Mouse (Mus musculus) thymus, postnatal 36 days (tissue): Measurements from ENCODE around the gene Trim28.

Experiments
- DNase-seq, 2 experiments: peaks; one replicate each; pipeline ENCODE4 v3.0.0; 2022; ENCODE audit warnings: mixed read lengths in 2 of 2

Trim28 gene

DNA sequence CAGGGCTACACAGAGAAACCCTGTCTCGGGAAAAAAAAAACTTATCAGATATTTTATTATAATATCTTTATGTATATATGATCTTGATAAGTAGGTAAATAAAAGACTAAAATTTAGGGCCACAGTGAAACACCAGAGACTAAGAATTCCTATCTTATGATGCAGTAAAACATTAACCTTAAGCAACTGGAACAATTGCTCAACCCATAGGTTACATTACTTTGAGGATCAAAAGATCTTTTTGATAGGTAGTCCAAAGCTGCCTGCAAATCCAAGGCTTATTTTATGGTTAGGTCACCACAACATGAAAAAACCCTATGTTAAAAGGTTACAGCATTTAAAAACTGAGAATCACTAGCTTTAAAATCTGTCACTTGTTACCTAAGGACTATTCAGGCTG lies 2.7 kb downstream of the Trim28 start:
- no peak for DNase-seq

DNA sequence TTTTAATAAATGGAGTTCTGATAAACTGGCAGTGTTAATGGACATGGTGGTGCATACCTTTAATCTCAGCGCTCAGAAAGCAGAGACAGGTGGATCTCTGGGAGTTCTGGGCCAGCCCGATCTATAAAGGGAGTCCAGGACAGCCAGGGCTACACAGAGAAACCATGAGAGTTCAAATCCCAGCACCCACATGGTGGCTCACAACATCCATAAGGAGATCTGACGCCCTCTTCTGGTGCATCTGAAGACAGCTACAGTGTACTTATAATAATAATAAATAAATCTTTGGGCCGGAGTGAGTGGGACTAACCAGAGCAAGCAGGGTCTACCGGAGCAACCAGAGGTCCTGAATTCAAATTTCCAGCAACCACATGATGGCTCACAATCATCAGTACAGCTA lies 4.5 kb downstream of the Trim28 start:
- DNase-seq: no peak

DNA sequence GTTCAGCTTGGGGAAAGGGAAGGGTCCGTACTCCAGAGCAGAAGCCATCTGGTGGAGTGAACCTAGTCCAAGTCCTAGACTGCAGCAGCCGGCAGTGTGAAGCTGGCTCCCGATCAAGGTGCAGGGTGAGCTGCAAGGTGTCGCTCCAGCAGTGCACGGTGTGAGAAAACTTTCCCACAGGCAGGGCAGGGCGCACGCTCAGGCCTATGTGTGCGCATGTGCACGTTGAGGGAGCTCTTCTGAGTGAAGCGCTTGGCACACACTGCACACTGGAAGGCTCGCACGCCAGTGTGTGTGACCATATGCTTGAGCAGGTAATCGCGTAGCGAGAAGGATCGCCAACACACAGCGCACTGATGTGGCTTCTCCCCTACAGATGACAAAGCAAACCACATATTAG lies 7.1 kb downstream of the Trim28 start:
- no peak for DNase-seq

DNA sequence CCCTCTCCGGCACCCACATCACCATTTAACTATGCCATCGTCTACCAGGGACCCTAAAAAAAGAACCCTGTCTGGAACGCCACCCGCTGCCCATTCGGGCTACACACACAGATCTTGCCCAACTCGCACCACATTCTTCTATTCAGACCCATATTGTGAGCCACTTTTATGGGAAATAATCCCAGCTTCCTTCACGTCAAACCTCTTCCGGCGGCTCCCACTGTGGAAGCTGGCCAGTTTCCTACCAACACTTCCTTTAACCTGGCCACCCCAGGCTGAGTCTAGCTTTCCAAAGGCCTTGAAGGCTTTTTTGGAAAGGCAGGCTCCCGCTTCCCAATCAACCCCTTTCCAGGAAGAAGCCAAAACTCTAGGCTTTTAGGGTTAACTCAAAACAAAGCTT lies 7.6 kb downstream of the Trim28 start:
- no peak for DNase-seq

DNA sequence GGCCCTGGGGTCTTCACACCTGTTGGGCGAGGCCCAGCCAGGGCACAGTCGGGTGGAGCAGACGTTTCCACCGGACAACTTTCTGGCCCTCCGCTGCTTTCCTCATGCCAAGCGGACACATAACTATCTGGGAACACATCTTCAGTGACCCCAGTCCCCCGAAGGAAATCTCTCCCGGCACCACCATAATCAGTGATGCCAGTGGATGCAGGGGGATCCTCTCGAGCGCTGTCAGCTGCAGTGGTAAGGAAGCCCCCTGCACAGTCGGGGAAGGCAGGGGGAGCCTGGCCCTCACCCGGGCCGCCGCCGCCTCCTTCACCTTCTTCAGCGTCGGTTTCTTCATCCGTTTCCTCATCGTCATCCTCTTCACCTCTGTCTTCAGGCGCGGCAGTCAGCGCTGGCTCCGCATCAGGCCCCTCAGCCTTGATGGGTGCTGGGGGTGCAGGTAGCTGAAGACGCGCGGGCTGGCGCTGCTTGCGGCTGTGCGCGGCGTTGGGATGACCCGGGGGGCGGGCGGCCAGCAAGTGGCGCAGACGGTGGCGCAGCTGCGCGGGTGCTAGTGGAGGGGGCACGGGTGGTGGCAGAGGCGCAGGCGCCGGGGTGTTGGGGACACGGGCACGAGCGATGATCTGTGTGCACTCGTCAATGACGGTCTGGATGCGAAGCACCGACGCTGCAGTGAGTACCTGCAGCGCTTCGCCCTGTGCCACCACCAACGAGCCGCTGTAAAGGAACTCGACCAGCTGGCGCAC lies 8.6 kb downstream of the Trim28 start:
- peak in 1 of 2 experiments; percentile 24 for DNase-seq

DNA sequence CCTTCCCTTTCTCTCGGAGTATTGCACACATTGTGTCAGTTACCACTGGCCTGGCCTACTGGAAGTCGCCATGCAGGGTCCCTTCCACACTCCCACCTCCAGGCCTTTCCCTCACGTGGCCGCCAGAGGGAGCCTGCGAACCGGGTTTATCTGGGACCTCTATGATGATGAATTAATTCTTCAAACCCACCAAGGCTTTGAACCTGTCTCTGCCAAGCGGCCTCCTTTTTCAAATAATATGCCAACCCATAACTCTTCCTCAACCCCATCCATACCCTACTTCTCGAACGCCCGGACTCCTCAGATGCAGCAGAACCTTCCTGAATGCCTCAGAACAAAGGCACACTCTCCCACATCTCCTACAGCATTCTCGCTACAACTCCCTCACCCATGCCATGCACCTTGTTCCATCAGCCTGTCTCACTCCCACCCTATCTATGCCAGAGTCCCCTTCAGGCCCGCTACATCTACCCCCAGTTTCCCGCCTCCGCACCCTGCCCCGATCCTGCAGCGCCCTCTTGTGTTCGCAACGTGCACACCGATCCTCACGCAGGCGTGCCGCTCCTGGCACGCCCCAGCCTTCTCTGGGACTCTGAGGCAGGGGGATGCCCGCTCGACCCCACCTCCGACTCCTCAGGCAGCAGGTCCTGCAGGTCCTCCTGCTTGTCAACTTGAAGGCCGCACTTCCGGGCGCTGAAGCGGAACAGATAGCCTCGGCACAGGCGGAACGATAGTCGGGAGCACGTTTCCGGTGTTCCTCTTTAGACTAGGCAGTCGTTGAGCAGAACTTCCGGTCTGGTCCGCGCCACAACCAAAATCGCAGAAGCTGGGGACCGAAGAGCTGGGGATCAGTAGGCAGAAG lies 10.5 kb downstream of the Trim28 start:
- peak; percentile 91 for DNase-seq

DNA sequence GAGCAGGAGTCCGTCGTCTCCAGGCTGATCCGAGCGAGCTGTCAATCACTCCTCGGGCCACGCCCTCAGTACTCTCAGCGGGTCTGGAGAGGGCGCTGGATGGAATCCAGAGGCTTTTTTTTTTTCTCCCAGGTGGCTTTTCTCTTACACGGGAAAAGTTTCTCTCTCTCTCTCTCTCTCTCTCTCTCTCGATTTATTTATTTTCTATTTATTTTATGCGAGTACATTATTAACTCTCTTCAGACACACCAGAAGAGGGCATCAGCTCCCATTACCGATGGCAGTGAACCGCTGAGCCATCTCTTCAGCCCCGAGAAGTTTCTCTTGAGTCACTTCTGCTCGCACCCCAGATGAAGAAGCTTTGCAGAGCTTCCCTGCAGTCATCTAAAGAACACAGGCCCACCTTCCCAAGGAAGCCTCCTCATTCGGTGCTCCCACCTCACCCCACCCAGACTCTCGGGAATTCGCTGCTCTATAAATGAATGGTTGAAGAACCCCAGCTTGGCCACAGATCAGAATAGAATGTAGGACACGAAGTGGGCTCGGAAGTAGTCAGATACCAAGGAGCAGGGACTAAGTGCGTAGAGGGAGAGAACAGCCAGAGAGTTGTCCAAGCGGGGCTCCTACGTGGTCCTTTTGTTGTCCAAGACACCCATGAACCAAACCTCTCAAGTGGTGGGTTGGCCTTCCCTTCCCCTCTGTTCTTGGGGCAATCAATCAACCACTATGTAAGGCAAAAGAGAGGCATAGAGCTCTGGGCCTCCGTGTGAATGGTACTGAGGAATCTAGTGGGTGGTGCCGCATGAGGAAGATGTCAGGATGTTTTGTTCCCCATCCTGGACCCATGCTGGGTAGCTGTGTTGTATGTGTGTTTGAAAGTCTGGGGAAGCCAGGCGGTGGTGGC lies 11.3 kb downstream of the Trim28 start, which contains the start of gene Zbtb45:
Gene Zbtb45, minus strand, starts transcription at position 30 of the 904 bp plus-strand sequence.
- DNase-seq: no peak

DNA sequence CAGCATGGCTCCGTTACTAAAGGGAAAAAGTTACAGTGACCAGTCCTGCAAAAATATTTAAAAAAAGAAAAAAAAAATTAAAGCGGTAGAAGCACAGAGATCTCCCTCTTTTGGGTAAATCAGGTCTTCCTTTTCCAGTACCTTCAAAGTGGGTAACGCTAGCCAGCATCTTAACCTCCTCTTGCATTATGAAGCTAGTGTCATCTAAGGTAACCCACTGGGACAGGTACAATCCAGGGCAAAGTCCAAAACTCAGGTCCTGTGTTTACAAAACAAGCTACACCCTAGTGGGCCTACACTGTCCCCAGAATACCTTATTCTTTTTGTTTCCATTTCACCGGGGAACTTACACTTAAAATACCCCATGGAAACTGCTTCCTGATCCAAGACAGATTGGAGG lies 14.8 kb downstream of the Trim28 start:
- DNase-seq: no peak

DNA sequence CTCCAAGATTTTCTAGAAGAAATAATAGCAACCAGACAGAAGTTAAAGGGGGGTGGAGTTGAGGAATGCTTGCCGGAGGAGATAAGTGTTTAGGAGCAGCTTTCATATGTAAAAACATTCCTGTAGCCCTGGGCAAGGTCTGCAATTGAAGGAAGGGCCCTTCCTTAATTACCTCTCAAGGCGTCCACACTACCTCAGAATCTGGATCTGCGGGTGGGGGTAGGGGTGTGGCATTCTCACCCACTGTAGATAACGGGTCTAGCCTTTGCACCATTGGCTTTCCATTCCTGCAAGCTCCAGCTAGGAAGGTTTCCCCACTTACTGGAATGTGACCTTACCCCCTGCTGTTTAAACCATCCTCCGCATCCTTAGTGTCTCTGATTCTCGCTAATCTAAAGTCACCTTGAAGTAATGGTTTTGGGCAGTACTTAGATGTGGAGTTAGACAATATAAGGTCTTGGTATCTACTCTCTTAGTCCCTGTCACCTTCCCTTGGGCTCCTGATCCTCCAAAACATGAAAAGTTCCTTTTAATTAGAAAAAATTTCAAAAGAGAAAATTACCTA lies 15.4 kb downstream of the Trim28 start:
- DNase-seq: no peak

DNA sequence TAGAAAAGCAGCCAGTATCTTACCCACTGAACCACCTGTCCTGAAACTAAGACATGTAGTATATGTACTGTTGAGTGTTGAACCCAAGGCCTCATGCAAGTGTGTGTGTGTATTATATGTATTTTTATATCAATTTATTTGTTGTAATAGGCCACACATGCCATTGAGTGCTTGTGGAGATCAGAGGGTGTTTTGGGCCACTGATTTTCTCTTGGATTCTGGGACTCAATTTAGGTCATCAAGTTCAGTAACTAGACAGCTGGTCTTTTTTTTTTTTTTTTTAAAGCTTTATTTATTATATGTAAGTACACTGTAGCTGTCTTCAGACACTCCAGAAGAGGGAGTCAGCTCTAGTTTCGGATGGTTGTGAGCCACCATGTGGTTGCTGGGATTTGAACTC lies 16.3 kb downstream of the Trim28 start:
- no peak for DNase-seq

DNA sequence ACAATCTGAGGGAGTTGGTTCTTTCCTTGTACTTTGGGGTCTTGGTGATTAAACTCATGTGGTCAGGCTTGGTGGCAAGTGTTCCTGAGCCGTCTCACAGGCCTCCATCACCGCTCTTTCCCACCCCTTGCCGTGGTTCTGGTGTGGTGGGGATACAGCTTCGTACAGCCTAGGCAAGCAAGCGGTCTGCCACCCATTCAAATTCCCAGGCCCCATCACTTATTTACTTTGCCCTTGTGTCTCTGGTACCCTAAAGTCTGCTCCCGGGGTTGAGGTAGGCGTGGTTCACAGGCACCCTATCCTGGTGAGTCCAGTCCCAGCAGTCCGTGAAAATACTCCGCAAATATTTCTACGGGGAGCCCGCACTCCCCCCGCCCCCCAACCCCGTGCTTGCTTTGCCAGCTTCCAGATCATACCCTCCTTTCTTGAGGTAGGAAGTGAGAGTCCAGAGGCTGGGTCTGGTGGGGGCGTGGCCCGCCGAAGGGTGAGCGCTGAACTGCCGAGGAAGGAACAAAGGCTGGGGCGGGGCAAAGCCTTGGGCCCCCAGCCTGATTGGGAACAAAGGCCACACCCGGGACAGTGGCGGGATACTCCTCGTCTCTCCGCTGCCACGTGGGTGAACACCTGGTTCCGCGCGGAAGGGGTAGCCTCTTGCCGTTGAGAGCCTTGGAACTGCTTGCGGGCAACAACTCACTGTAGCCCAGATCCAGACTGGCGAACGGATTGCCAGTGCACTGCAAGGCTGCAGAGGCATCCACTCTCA lies 24.0 kb downstream of the Trim28 start:
- DNase-seq: peak; percentile 77 to 86

DNA sequence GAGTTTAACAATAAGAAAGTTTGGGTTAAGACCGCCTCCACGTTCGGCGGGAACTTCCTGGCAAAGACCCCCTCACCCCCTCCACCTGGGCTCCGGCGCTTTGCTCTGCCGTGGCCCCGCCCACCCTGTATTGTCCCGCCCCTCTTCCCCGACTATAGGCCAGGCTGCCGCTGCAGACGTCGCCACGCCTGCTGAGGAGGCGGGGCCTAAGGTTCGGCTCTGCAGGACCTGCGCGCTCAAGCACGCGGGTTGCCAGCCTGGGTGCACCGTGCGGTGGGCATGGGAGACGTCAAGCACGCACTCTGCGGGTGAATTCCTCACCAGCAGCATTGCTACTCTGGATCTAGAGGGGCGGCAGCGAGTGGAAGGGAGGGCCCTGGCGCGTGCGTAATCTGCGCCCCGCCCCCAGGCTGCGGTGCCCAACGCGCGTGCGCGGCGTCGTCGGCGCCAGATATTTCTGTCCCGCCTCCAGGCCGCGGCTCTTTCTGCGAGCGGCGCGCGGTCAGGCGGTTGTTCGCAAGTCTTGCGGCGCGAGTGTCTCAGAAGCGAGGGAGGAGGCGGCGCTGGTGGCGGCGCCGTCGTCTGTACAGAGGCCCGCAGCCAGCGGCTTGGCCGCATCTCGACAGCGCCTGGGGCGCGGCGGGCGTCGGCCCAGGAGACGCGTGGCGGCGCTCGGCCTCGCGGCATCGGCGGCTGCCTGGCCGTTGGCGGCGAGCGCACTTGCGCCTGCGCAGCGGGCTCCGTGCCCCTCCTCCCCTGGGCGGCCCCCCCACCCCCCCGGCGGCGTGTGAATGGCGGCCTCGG lies 25.2 kb downstream of the Trim28 start:
- DNase-seq: peak; percentile 94 to 96

DNA sequence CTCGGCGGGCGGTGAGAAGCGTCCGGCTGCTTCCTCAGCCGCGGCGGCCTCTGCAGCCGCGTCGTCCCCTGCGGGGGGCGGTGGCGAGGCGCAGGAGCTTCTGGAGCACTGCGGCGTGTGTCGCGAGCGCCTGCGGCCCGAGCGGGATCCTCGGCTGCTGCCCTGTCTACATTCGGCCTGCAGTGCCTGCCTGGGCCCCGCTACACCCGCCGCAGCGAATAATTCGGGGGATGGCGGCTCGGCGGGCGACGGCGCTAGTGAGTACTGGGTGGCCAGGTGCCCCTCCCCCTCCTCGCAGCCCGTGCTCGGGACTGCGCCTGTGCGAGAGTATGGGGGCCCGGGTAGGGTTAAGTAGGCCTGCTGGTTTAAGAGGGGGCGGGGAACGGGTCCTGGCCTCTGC lies 25.9 kb downstream of the Trim28 start:
- peak; percentile 79 to 85 for DNase-seq

DNA sequence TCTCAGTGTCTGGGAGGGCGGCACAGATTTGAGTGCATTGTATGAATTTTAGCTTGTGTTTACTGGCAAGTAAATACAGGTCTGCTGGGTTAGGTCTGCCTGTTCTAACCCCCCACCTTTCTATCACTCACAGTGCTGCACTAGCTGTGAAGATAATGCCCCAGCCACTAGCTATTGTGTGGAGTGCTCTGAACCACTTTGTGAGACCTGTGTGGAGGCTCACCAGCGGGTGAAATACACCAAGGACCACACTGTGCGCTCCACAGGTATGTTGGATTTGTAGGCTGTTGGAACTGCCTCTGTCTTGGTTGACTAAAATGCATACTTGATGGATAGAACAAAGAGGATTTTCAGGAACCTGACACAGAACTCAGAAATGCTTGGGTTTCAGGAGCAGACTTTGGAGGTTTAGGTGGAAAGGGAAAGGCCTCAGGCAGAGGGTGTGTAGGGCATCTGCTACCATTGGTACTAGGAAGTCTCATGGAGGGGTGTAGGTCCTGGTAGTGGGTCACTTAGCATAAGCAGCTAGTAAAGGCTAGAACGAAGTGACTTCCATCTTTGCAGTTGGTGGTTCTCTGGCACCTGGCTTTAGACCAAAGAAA lies 26.7 kb downstream of the Trim28 start:
- DNase-seq: no peak

DNA sequence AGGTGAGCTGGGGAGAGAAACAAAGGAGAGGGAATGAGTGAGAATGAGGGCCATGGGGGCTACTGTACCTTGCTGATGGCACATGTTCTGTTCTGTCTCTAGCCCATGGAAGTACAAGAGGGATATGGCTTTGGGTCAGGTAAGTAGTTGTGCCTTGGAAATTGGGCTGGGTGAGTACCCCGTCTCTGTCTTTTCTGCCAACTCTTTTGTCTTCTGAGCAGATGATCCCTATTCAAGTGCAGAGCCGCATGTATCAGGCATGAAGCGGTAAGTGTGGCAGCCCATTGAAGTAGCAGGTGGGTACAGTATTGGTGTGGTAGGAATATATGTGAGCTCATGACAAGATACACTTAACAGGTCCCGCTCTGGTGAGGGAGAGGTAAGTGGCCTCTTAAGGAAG lies 30.1 kb downstream of the Trim28 start:
- DNase-seq: no peak

DNA sequence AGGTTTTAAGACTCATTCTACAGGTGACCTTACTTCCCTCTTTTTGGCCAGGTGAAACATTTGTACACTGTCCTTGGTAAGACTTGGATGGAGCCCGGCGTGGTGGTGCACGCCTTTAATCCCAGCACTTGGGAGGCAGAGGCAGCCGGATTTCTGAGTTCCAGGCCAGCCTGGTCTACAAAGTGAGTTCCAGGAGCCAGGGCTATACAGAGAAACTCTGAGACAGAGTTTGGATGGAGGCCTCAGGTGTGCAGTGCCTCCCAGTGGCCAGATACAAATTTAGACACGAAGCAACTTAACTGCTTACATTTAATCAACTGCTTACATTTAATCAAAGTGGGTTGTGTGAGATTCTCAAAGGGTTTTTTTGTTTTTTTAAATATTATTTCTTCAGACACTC lies 32.2 kb downstream of the Trim28 start:
- no peak for DNase-seq

DNA sequence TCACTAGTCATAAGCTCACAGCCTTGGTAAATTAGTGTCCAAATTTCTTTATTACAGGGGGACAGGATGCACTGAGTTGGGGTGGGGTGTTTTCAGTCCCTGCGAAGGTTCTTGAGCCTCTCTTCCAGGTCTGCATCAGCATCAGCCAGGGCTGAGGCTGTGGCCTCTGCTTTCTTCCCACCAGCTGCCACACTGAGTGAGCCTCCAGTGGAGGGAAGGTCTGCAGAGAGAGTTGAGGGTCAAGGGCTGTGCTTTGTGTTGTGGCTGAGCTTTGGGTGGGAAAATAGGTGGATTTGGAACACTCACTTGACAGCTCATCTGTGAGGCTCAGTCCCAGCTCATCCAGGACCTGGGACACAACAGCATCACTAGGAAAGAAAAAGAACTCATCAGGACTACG lies 33.1 kb downstream of the Trim28 start:
- DNase-seq: no peak

DNA sequence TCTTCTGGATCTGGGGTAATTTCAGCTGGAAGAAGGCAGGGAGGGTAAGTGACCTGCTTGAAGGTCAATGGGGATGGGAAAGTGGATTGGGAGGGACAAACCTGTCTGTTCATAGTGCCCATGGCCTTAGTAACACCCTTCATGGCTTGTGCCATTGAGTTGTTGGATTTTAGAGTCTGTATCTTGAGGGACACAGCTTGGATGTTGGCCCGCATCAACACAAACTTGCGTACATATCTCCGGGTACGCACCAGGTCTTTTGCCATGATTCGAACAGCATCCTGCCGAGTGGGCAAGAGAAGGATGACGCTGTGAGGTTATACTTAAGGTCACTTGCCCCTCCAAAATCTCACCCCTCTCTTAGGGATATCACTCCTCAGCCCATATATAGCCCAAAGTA lies 33.6 kb downstream of the Trim28 start:
- DNase-seq: no peak

DNA sequence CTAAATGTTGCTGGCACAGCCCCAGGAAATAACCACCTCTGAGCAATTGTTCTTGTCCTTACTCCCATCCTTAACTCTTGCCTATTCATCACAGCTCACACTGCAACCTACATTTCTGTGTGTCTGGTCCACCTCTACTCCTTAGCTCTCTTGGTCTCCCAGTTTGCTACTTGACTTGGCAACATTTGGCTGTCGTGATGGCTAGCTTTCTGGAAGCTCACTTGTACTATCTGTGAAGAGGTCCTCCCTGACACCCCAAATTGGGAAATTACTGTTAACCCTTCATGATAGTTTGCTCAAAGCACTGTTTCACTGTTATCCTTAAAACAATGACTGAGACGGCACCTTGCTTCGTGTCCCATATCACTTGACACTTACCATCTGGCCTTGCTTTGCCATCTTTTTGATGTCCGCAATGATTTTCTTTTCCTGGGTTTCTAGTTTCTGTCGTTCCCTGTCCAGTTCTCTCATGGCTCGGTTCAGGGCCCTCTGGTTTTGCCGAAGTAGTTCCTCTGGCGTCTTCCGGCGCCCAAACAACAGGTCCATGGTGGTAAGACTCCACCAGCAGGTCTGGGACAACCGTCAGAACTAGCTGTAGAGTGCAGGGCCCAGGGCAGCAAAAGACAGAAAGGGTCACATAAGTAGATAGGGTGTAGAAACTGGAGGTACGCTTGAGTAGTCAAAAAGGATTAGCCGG lies 34.7 kb downstream of the Trim28 start:
- DNase-seq: no peak
